Mouse (Mus musculus) testis, adult 2 months (tissue): Measurements from ENCODE around the gene Prr18.

Experiments
- CTCF ChIP-seq: fragments of 200-500 bp; IDR thresholded peaks from 2 replicates; pipeline ENCODE4 v1.5.1; 2012; ENCODE audit warnings: low read depth, mild to moderate bottlenecking, inconsistent platforms, low read length, moderate library complexity; ENCODE audit not compliant: control insufficient read depth, insufficient read depth, insufficient replicate concordance
- POLR2A ChIP-seq: fragments of 200-500 bp; IDR thresholded peaks from 2 replicates; pipeline ENCODE4 v1.6.1; 2012; ENCODE audit warnings: low read depth, mild to moderate bottlenecking, inconsistent platforms, low read length, moderate library complexity; ENCODE audit not compliant: control insufficient read depth

DNA sequence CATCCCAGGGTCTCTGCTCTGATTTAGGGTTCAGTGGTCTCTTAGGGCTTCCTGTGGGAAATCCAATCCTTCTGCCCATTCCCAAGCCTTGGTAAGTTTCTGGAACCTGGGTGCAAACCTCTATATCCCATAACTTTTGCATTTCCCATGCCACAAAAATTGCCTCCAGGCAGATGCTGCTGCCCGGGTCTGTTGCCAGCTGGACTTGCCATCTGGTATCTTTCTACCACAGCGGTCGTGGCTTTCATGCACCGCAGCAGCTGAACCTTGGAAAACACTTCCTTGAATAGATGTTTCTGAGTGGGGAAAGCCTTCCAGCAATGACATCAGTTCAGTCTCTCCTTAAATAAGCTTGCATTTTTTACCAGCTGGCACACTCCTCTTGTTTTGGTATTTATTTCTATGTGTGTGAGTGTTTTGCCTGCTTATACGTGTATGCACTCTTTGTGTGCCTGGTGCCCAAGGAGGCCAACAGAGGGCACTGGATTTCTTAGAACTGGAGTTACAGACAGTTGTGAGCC, 10.6 kb downstream of the Prr18 start:
- no peak for TF ChIP-seq POLR2A
- no peak for TF ChIP-seq CTCF
